Mouse (Mus musculus): ENCODE results near the gene Tmem161a.

Gene Tmem161a

GRCm38 (mm10) chr8:70212112-70213055 is 40.2 kb downstream of the Tmem161a start, which contains the start of gene Slc25a42:
Slc25a42 (minus strand) TSS chr8:70212305.
- DNase-seq: peak; percentile 97

- DNase-seq: no peak
Observed at GRCm38 (mm10) chr8:70214411-70214810, 42.3 kb downstream of the Tmem161a start.

- no peak for DNase-seq
Observed at GRCm38 (mm10) chr8:70215092-70215491, 42.9 kb downstream of the Tmem161a start.

GRCm38 (mm10) chr8:70216161-70216560 is 44.0 kb downstream of the Tmem161a start:
- peak; percentile 28 for DNase-seq

GRCm38 (mm10) chr8:70216566-70216965 is 44.4 kb downstream of the Tmem161a start:
- DNase-seq: peak; percentile 82

GRCm38 (mm10) chr8:70217441-70217840 is 45.3 kb downstream of the Tmem161a start:
- DNase-seq: no peak

GRCm38 (mm10) chr8:70219107-70219684 is 47.0 kb downstream of the Tmem161a start:
- no peak for DNase-seq

- no peak for DNase-seq
Observed at GRCm38 (mm10) chr8:70220236-70220840, 48.2 kb downstream of the Tmem161a start.

GRCm38 (mm10) chr8:70220911-70221310 is 48.8 kb downstream of the Tmem161a start:
- no peak for DNase-seq

- no peak for DNase-seq
Observed at GRCm38 (mm10) chr8:70222041-70222440, 49.9 kb downstream of the Tmem161a start.

GRCm38 (mm10) chr8:70223341-70223740 is 51.2 kb downstream of the Tmem161a start:
- DNase-seq: peak; percentile 70

- no peak for DNase-seq
Observed at GRCm38 (mm10) chr8:70227997-70228396, 55.8 kb downstream of the Tmem161a start.

- no peak for DNase-seq
Observed at GRCm38 (mm10) chr8:70230837-70231236, 58.7 kb downstream of the Tmem161a start.
